Mouse (Mus musculus): Measurements from ENCODE around the gene Atp1a3. TPM values are rescaled to one million over a fixed set of nuclear protein-coding genes. Genes with fewer than 3 reads are reported as not detected.

Gene Atp1a3
- polyA plus RNA-seq, 1 experiment from 2014 or later, result 1.4 TPM

DNA sequence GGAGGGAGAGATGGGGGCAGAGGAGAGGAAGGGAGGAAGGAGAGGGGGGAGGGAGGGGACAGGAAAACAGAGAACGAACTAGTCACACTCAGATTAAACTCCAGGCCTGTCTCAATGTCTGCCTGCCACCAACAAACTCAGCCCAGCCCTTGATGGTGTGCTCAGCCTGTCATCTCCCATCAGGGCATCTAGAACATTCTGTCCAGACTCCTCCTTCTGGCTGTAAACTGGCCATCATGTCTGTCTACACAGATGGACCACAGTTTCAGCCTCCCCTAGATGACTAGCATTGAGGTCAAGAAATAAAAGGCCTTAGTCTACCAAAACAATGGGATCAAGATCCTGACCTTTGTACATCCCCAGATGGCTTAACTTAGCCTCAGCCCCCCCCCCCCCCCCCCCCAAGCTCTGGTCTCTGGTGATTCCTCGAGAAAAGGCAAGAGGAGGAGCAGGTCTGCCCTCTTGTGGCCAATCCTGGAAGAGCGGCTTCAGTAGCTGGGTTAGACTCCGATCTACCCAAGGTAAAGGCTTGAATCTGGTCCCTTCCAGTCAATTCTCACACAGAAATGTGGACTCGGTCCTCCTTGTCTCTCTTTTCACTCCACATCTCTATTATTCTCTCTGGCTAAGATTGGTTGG lies 40.7 kb downstream of the Atp1a3 start:
- WGBS, result 13% methylated on average over 5 of the region's 5 CpGs
- Histone ChIP-seq H3K9me3 (ENCODE audit: control insufficient read depth, low read length) (no peaks in the 10 kb centered on the region), H3K27me3 (replicated peaks; ENCODE audit: control insufficient read depth, insufficient read depth, low read length) (peaks cover 3% of the 10 kb centered on the region; the same call in 1 of the 2 replicates), H3K9ac (ENCODE audit: low read depth, low read length) (no peak overlapping the region), H3K27ac (ENCODE audit: low read depth, low read length) (no peak overlapping the region), H3K4me3 (ENCODE audit: low read depth, low read length) (no peak overlapping the region), H3K4me1 (replicated peaks; ENCODE audit: control insufficient read depth, insufficient read depth, low read length) (no peaks in the 10 kb centered on the region), H3K4me2 (no peak overlapping the region), H3K36me3 (ENCODE audit: control insufficient read depth, insufficient read depth, low read length) (no peaks in the 10 kb centered on the region)
- ATAC-seq (replicated peaks; ENCODE audit: low FRiP score), result no peak
- no peak for DNase-seq (ENCODE audit: low spot score)

GRCm38 (mm10) chr7:24964288-24964687 lies 41.5 kb downstream of the Atp1a3 start:
- no peaks in the 10 kb centered on the region for H3K9me3 ChIP-seq (ENCODE audit: control insufficient read depth, low read length)
- no peak for ATAC-seq (replicated peaks; ENCODE audit: low FRiP score)
- H3K4me3 ChIP-seq (ENCODE audit: low read depth, low read length), result no peak overlapping the region
- no peak overlapping the region for H3K4me2 ChIP-seq
- no peak for DNase-seq (ENCODE audit: low spot score)
- H3K27me3 ChIP-seq (replicated peaks; ENCODE audit: control insufficient read depth, insufficient read depth, low read length), result peaks cover 3% of the 10 kb centered on the region; the same call in 1 of the 2 replicates
- 65% methylated on average over 2 of the region's 2 CpGs for WGBS
- no peak overlapping the region for H3K27ac ChIP-seq (ENCODE audit: low read depth, low read length)
- no peaks in the 10 kb centered on the region for H3K4me1 ChIP-seq (replicated peaks; ENCODE audit: control insufficient read depth, insufficient read depth, low read length)
- H3K9ac ChIP-seq (ENCODE audit: low read depth, low read length), result no peak overlapping the region
- no peaks in the 10 kb centered on the region for H3K36me3 ChIP-seq (ENCODE audit: control insufficient read depth, insufficient read depth, low read length)

GRCm38 (mm10) chr7:24955226-24955625 lies 50.5 kb downstream of the Atp1a3 start:
- 3% methylated on average over 33 of the region's 33 CpGs for WGBS
- Histone ChIP-seq H3K4me2 (peak overlapping the region; percentile 61), H3K27me3 (replicated peaks; ENCODE audit: control insufficient read depth, insufficient read depth, low read length) (peaks cover 73% of the 10 kb centered on the region), H3K9ac (ENCODE audit: low read depth, low read length) (no peak overlapping the region), H3K27ac (ENCODE audit: low read depth, low read length) (no peak overlapping the region), H3K36me3 (ENCODE audit: control insufficient read depth, insufficient read depth, low read length) (no peaks in the 10 kb centered on the region), H3K9me3 (ENCODE audit: control insufficient read depth, low read length) (no peaks in the 10 kb centered on the region), H3K4me3 (ENCODE audit: low read depth, low read length) (peak overlapping the region; percentile 42), H3K4me1 (replicated peaks; ENCODE audit: control insufficient read depth, insufficient read depth, low read length) (peaks cover 3% of the 10 kb centered on the region; the same call in 1 of the 2 replicates)
- ATAC-seq (replicated peaks; ENCODE audit: low FRiP score) (no peak), DNase-seq (ENCODE audit: low spot score) (no peak)

DNA sequence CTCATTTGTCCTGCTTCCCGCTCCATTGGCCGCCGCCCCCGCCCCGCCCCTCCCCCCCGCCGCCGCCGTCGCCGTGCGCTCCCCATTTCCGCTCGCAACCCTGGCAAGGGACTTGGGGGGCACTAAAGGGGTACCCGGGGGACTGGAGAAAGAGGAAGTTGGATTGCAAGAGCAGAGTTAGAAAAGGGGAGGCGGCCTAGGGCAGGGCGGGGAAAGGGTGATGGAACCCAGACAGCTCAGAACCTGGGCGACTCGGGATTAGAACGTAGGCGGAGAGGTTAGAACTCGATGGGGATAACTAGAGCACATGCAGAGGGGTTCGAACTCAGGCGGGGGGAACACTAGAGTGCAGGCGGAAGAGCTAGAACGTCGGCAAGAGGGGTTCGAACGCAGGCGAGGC lies 51.3 kb downstream of the Atp1a3 start:
- Histone ChIP-seq H3K9ac (ENCODE audit: low read depth, low read length) (no peak overlapping the region), H3K27me3 (replicated peaks; ENCODE audit: control insufficient read depth, insufficient read depth, low read length) (peaks cover 80% of the 10 kb centered on the region), H3K4me2 (peak overlapping the region; percentile 61), H3K9me3 (ENCODE audit: control insufficient read depth, low read length) (no peaks in the 10 kb centered on the region), H3K36me3 (ENCODE audit: control insufficient read depth, insufficient read depth, low read length) (no peaks in the 10 kb centered on the region), H3K4me3 (ENCODE audit: low read depth, low read length) (peak overlapping the region; percentile 42), H3K4me1 (replicated peaks; ENCODE audit: control insufficient read depth, insufficient read depth, low read length) (peaks cover 3% of the 10 kb centered on the region; the same call in 1 of the 2 replicates), H3K27ac (ENCODE audit: low read depth, low read length) (no peak overlapping the region)
- no peak for ATAC-seq (replicated peaks; ENCODE audit: low FRiP score)
- WGBS, result 2% methylated on average over 27 of the region's 30 CpGs
- DNase-seq (ENCODE audit: low spot score), result no peak

DNA sequence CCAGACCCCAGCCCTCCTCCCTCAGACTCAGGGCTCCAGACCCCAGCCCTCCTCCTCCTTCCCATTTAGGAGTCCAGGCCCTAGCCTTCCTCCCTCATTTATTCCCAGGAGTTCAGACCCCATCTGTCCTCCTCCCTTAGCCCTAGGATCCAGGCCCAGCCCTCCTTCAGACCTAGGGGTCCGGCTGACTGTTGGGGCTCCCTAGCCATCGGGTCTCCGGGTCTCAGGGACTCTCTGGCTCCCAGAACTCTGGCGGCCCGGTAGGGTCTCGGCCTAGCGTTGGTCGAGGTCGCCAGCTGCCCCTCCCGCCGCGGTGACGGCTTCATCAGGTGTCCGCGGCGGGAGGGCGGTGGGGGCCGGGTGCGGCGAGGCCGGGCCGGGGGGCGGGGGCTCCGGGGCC lies 51.8 kb downstream of the Atp1a3 start:
- Histone ChIP-seq H3K36me3 (ENCODE audit: control insufficient read depth, insufficient read depth, low read length) (no peaks in the 10 kb centered on the region), H3K27ac (ENCODE audit: low read depth, low read length) (no peak overlapping the region), H3K27me3 (replicated peaks; ENCODE audit: control insufficient read depth, insufficient read depth, low read length) (peaks cover 85% of the 10 kb centered on the region), H3K9ac (ENCODE audit: low read depth, low read length) (no peak overlapping the region), H3K4me3 (ENCODE audit: low read depth, low read length) (peak overlapping the region; percentile 42), H3K4me2 (peak overlapping the region; percentile 61), H3K9me3 (ENCODE audit: control insufficient read depth, low read length) (no peaks in the 10 kb centered on the region), H3K4me1 (replicated peaks; ENCODE audit: control insufficient read depth, insufficient read depth, low read length) (peaks cover 3% of the 10 kb centered on the region; the same call in 1 of the 2 replicates)
- no peak for ATAC-seq (replicated peaks; ENCODE audit: low FRiP score)
- DNase-seq (ENCODE audit: low spot score), result no peak
- 6% methylated on average over 24 of the region's 24 CpGs for WGBS

DNA sequence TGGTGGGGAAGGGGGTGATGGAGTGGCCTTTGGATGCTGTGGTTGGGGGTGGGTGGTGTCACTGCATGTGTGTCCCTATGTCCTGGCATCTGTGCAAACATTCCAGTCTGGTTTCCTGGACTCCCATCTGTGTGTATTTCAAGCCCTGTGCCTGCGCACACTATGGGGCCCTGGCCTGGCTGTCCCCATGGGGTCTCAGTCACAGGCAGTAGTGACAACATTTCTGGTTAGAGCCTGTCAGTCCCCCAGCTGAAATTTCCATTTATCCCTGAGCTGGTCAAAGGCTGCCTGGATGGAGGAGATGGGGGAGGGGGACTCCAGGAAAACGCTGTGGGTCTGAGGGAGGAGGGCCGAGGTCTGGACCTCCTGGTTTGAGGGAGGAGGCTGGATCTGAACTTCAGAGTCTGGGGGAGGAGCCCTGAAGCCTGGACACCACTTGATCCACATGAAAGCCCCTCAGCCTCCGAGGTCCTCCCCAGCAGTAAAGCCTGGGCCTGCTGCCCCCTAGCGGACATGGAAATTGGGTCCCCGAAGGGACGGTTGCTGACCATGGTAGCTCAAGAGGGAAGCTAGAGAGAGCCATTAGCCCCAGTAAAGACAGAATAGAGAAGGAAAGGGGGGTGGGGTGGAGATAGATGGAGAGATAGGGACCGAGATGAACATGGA lies 55.7 kb downstream of the Atp1a3 start:
- WGBS, result 1% methylated on average over 8 of the region's 8 CpGs
- Histone ChIP-seq H3K27me3 (replicated peaks; ENCODE audit: control insufficient read depth, insufficient read depth, low read length) (peaks cover 100% of the 10 kb centered on the region), H3K9me3 (ENCODE audit: control insufficient read depth, low read length) (no peaks in the 10 kb centered on the region), H3K4me2 (no peak overlapping the region), H3K4me3 (ENCODE audit: low read depth, low read length) (no peak overlapping the region), H3K9ac (ENCODE audit: low read depth, low read length) (no peak overlapping the region), H3K27ac (ENCODE audit: low read depth, low read length) (no peak overlapping the region), H3K4me1 (replicated peaks; ENCODE audit: control insufficient read depth, insufficient read depth, low read length) (peaks cover 3% of the 10 kb centered on the region; the same call in 1 of the 2 replicates), H3K36me3 (ENCODE audit: control insufficient read depth, insufficient read depth, low read length) (no peaks in the 10 kb centered on the region)
- ATAC-seq (replicated peaks; ENCODE audit: low FRiP score) (peak; percentile 58; the same call in 1 of the 2 replicates), DNase-seq (ENCODE audit: low spot score) (peak; percentile 78)

DNA sequence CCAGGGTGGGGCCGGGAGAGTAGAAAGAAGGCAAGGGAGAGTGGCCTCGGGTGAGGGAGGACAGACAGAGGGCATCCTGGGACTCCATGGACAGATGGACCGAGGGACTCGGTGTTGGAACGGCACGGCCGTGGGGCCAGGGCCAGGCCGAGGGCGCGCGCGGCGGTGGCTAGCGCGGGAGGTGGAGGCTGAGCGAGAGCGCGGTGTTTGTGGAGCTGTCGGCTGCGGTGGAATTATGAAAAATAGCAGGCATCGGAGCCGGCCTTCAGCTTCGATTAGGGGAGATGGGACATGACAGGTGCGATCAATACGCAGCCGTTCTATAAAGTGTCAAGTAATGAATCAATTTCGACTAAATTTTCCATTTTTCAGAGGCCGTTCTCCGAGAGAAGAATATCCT lies 57.0 kb downstream of the Atp1a3 start:
- 6% methylated on average over 29 of the region's 29 CpGs for WGBS
- ATAC-seq (replicated peaks; ENCODE audit: low FRiP score) (no peak), DNase-seq (ENCODE audit: low spot score) (no peak)
- no peaks in the 10 kb centered on the region for H3K36me3 ChIP-seq (ENCODE audit: control insufficient read depth, insufficient read depth, low read length)
- H3K4me1 ChIP-seq (replicated peaks; ENCODE audit: control insufficient read depth, insufficient read depth, low read length), result no peaks in the 10 kb centered on the region
- H3K27ac ChIP-seq (ENCODE audit: low read depth, low read length), result no peak overlapping the region
- H3K9ac ChIP-seq (ENCODE audit: low read depth, low read length), result no peak overlapping the region
- no peak overlapping the region for H3K4me2 ChIP-seq
- peaks cover 100% of the 10 kb centered on the region for H3K27me3 ChIP-seq (replicated peaks; ENCODE audit: control insufficient read depth, insufficient read depth, low read length)
- H3K9me3 ChIP-seq (ENCODE audit: control insufficient read depth, low read length), result no peaks in the 10 kb centered on the region
- no peak overlapping the region for H3K4me3 ChIP-seq (ENCODE audit: low read depth, low read length)

- no peak overlapping the region for H3K9ac ChIP-seq (ENCODE audit: low read depth, low read length)
Observed at GRCm38 (mm10) chr7:24947316-24948048, 58.3 kb downstream of the Atp1a3 start.

More at GRCm38 (mm10) chr7:24947316-24948048, 58.3 kb downstream of the Atp1a3 start:
- ATAC-seq (replicated peaks; ENCODE audit: low FRiP score), result no peak
- 10% methylated on average over 7 of the region's 7 CpGs for WGBS
- Histone ChIP-seq H3K36me3 (ENCODE audit: control insufficient read depth, insufficient read depth, low read length) (no peaks in the 10 kb centered on the region), H3K4me1 (replicated peaks; ENCODE audit: control insufficient read depth, insufficient read depth, low read length) (no peaks in the 10 kb centered on the region), H3K4me2 (no peak overlapping the region), H3K27ac (ENCODE audit: low read depth, low read length) (no peak overlapping the region), H3K9me3 (ENCODE audit: control insufficient read depth, low read length) (no peaks in the 10 kb centered on the region), H3K27me3 (replicated peaks; ENCODE audit: control insufficient read depth, insufficient read depth, low read length) (peaks cover 100% of the 10 kb centered on the region), H3K4me3 (ENCODE audit: low read depth, low read length) (no peak overlapping the region)
- DNase-seq (ENCODE audit: low spot score), result no peak

All from liver, embryonic 11.5 days (tissue).